Mouse (Mus musculus) olfactory bulb, adult 2 months (tissue): ENCODE measurements around the gene Mgmt.

Experiments used
- CTCF ChIP-seq: fragments of 200-500 bp; IDR thresholded peaks from 2 replicates; pipeline ENCODE4 v1.5.1; 2012; ENCODE audit warnings: low read depth, mild to moderate bottlenecking, low read length, moderate library complexity; ENCODE audit not compliant: insufficient read depth
- POLR2A ChIP-seq: fragments of 200-500 bp; IDR thresholded peaks from 2 replicates; pipeline ENCODE4 v1.6.1; 2012; ENCODE audit warnings: mild to moderate bottlenecking, low read depth, low read length, moderate library complexity; ENCODE audit not compliant: insufficient read depth

- no peak for TF ChIP-seq POLR2A
- no peak for TF ChIP-seq CTCF
These were observed 166.1 kb downstream of the Mgmt start for GRCm38 (mm10) chr7:137060488-137060887.
